Mouse (Mus musculus) limb, embryonic 14.5 days (tissue): ENCODE results near the gene Gprin3. TPM values are rescaled to one million over a fixed set of nuclear protein-coding genes. Genes with fewer than 3 reads are reported as not detected.

Source experiments
- ATAC-seq: fragments of 200-750 bp; cut with Nextera tagmentation; 2 replicates; pipeline ENCODE4 v1.8.0; 2017; ENCODE audit warnings: low read depth, moderate number of reproducible peaks, moderate TSS enrichment; ENCODE audit not compliant: low FRiP score
- DNase-seq: peaks from one replicate; pipeline ENCODE4 v3.0.0-alpha.2; 2015; ENCODE audit warnings: low spot score
- H3K27ac ChIP-seq: fragments of 300-500 bp; sonication (generic); replicated peaks from 2 replicates; pipeline ENCODE4 v1.5.1; 2014; ENCODE audit warnings: low read depth, mild to moderate bottlenecking, low read length, moderate library complexity, mixed read lengths
- H3K27me3 ChIP-seq: fragments of 300-500 bp; sonication (generic); 2 replicates; pipeline ENCODE4 v1.6.1; 2014; ENCODE audit warnings: low read length, mixed read lengths; ENCODE audit not compliant: control insufficient read depth, insufficient read depth
- H3K36me3 ChIP-seq: fragments of 300-500 bp; sonication (generic); 2 replicates; pipeline ENCODE4 v1.6.1; 2014; ENCODE audit warnings: mild to moderate bottlenecking, low read length, moderate library complexity, mixed read lengths; ENCODE audit not compliant: control insufficient read depth, insufficient read depth
- H3K4me1 ChIP-seq: fragments of 300-500 bp; sonication (generic); 2 replicates; pipeline ENCODE4 v1.6.1; 2014; ENCODE audit warnings: antibody characterized with exemption, low read length, mixed read lengths; ENCODE audit not compliant: control insufficient read depth, insufficient read depth
- H3K4me2 ChIP-seq: fragments of 300-500 bp; sonication (generic); replicated peaks from 2 replicates; pipeline ENCODE4 v1.6.1; 2014; ENCODE audit warnings: low read depth, mild to moderate bottlenecking, low read length, moderate library complexity; ENCODE audit not compliant: severe bottlenecking
- H3K4me3 ChIP-seq: fragments of 300-500 bp; sonication (generic); replicated peaks from 2 replicates; pipeline ENCODE4 v1.5.1; 2014; ENCODE audit warnings: low read length
- H3K9ac ChIP-seq: fragments of 300-500 bp; sonication (generic); 2 replicates; pipeline ENCODE4 v1.6.1; 2014; ENCODE audit warnings: mild to moderate bottlenecking, low read depth, low read length, moderate library complexity; ENCODE audit not compliant: severe bottlenecking
- H3K9me3 ChIP-seq: fragments of 300-500 bp; sonication (generic); 2 replicates; pipeline ENCODE4 v1.6.1; 2016; ENCODE audit warnings: low read length; ENCODE audit not compliant: control insufficient read depth
- POLR2A ChIP-seq: fragments of 200-500 bp; IDR thresholded peaks from 2 replicates; pipeline ENCODE4 v1.8.0; 2012; ENCODE audit warnings: inconsistent platforms, mild to moderate bottlenecking, moderate library complexity, borderline replicate concordance; ENCODE audit not compliant: insufficient read depth, insufficient read length; ENCODE audit errors: extremely low read depth
- WGBS: fragments of 180-500 bp; shearing (Covaris S2); extraction: QIAGEN DNeasy Blood & Tissue Kit; methylation state at CpG from one replicate; pipeline ENCODE4 v1.1.7; 2014; 5-methylcytosine and 5-hydroxymethylcytosine counted together
- polyA plus RNA-seq, 2 experiments: library from polyadenylated mRNA; depleted of rRNA in 1 of 2; stranded (reverse) in 1 of 2; unstranded in 1 of 2; fragments of >200 nt; fragmentation: Nextera tagmentation in 1 of 2; extraction: Ambion mirVana in 1 of 2; gene quantifications; 2 replicates each; pipeline versions ENCODE4 v1.2.1 to v1.2.3; 2012 to 2014

Gprin3 gene
- polyA plus RNA-seq, 2 experiments = 0.28 to 1.2 TPM

DNA sequence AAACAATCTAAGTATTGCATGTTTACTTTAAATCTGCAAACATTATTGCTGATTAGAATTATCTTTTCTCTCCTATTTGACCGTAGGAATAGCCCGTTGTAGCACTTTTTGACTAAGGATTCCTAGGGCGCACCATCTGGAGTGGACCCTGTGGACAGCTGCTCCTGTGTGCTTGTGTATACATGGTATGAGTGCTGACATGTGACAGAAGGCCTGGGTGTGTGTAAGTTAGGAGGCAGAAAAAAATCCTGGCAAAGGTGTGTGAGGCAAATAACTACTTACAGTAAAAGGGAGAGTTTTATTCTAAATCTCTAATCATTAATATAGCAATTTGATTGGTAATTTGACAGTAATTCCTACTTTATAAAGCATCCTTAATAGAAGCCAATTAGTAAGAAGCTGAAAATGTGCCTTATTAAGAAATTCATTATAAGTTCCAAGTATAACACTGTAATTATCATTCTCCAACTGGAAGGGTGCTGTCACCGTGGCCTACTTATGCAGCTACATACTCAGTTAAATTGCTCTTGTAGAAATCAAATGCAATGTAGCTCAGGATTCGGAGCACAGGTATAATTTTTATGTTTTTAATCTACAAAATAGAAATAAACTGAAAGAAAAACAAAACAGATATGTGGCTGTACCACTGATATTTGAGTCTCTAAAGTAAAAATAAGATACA, 74.8 kb downstream of the Gprin3 start:
- no peak for DNase-seq
- TF ChIP-seq POLR2A = no peak
- WGBS = 83% methylated on average over 5 of the region's 5 CpGs
- Histone ChIP-seq H3K9ac (no peak overlapping the region), H3K36me3 (no peaks in the 10 kb centered on the region), H3K27ac (no peak overlapping the region), H3K4me2 (no peak overlapping the region), H3K9me3 (no peaks in the 10 kb centered on the region), H3K4me3 (no peak overlapping the region), H3K27me3 (no peaks in the 10 kb centered on the region), H3K4me1 (no peaks in the 10 kb centered on the region)
- no peak for ATAC-seq

DNA sequence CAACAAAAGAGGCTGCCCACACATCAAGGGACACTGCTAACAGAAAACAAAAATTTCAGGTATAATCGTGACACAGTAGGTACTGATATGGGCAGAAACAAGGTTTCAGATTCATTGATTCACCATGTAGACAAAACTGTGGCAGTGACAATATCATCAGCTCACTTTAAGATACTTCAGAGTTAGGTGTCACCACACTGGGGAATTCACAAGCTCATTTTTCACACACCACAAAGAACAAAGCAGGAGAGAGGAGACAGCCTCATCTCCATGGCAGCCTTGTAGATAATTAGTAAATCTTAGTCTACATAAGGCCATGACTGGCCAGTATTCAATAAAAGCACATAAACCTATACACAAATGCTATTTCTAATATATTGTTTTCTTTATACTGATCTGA, 77.4 kb downstream of the Gprin3 start:
- no peaks in the 10 kb centered on the region for H3K9me3 ChIP-seq
- H3K27ac ChIP-seq = no peak overlapping the region
- WGBS = 75% methylated on average over 1 of the region's 1 CpGs
- TF ChIP-seq POLR2A = no peak
- H3K27me3 ChIP-seq = no peaks in the 10 kb centered on the region
- H3K36me3 ChIP-seq = no peaks in the 10 kb centered on the region
- no peak for ATAC-seq
- H3K4me3 ChIP-seq = no peak overlapping the region
- H3K9ac ChIP-seq = no peak overlapping the region
- no peak for DNase-seq
- no peak overlapping the region for H3K4me2 ChIP-seq
- no peaks in the 10 kb centered on the region for H3K4me1 ChIP-seq

DNA sequence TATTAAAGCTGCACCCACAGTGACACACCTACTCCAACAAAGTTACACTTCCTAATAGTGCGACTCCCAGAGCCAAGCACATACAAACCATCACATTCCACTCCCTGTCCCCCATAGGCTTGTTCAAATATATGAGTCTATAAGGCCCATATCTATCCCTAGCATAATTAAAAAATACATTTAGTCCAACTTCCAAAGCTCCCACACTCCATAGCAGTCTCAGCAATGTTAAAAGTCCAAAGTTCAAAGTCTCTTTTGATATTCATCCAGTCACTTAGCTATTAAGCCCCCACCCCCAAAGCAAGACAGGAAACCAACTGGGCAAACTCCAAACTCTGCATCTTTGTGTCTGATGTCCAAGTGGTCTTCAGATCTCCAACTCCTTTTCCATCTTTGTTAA, 84.9 kb downstream of the Gprin3 start:
- no peak overlapping the region for H3K27ac ChIP-seq
- no peak overlapping the region for H3K9ac ChIP-seq
- no peaks in the 10 kb centered on the region for H3K4me1 ChIP-seq
- no peaks in the 10 kb centered on the region for H3K9me3 ChIP-seq
- H3K36me3 ChIP-seq = no peaks in the 10 kb centered on the region
- no peak for TF ChIP-seq POLR2A
- DNase-seq (no peak), ATAC-seq (no peak)
- no peaks in the 10 kb centered on the region for H3K27me3 ChIP-seq
- 61% methylated on average over 1 of the region's 1 CpGs for WGBS
- H3K4me3 ChIP-seq = no peak overlapping the region
- no peak overlapping the region for H3K4me2 ChIP-seq

DNA sequence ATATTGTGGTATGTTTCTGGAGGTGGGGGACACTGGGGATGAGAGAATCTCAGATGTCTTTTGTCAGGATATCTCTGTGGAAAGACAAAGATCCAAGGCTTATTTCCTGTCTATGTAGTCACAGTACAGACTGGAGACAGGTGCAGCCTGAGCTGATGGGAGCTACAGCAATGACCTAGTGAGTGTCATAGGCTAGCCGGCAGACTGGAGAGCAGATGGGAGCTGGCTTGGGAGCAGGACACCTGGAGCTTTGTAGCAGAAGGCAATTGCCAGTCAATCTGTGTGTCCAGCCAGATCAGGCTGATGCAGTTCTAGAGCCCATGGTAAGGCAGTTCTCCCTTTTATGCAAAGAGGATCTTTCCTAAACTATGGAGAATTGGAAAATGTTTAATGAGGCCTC, 97.8 kb downstream of the Gprin3 start:
- H3K36me3 ChIP-seq = no peaks in the 10 kb centered on the region
- ATAC-seq (no peak), DNase-seq (no peak)
- no peaks in the 10 kb centered on the region for H3K27me3 ChIP-seq
- 64% methylated on average over 1 of the region's 1 CpGs for WGBS
- no peaks in the 10 kb centered on the region for H3K9me3 ChIP-seq
- no peak overlapping the region for H3K4me3 ChIP-seq
- no peak overlapping the region for H3K9ac ChIP-seq
- no peak overlapping the region for H3K4me2 ChIP-seq
- no peak for TF ChIP-seq POLR2A
- no peak overlapping the region for H3K27ac ChIP-seq
- no peaks in the 10 kb centered on the region for H3K4me1 ChIP-seq

DNA sequence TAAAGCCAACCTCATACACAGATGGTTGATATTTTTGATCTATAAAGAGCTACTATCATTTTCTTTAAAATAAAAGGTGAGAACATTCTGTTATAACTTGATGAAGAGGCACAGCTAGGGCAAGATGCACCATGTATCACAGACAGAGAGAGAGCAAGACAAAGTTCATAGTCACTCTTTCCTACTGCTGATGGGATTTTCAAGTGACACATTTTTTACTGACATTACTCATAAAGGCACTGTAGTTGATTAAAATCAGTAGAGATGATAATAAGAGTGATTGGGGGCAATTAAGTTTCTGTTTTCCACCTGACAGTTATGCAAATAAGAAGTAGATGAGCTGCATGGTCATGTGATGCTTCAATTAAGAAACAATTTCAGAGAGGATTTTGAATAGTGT, 110.2 kb downstream of the Gprin3 start:
- no peaks in the 10 kb centered on the region for H3K36me3 ChIP-seq
- H3K27me3 ChIP-seq = no peaks in the 10 kb centered on the region
- TF ChIP-seq POLR2A = no peak
- DNase-seq (no peak), ATAC-seq (no peak)
- no peak overlapping the region for H3K4me3 ChIP-seq
- no peaks in the 10 kb centered on the region for H3K4me1 ChIP-seq
- no peaks in the 10 kb centered on the region for H3K9me3 ChIP-seq
- no peak overlapping the region for H3K27ac ChIP-seq
- no peak overlapping the region for H3K9ac ChIP-seq
- no peak overlapping the region for H3K4me2 ChIP-seq

DNA sequence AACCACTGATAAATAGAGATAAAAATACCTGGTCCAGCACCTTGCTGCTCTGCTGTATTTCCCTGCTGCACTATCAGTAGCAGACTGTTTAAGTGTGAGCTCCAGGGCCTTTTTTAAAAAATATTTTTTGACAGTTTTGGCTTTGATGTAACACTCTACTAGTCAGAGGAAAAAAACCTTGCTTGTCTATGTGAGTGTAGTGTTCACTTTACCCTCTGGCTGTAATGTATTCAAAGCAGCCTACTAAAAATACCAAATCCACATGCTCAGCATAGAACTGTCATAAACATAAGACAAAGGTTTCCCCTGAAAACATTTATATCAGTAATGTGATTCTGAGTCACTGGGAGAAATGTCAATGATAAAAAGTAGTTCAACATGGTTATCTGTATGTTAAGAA, 111.0 kb downstream of the Gprin3 start:
- H3K9ac ChIP-seq = no peak overlapping the region
- H3K4me2 ChIP-seq = no peak overlapping the region
- H3K36me3 ChIP-seq = no peaks in the 10 kb centered on the region
- H3K4me1 ChIP-seq = no peaks in the 10 kb centered on the region
- H3K9me3 ChIP-seq = no peaks in the 10 kb centered on the region
- H3K4me3 ChIP-seq = no peak overlapping the region
- no peak for TF ChIP-seq POLR2A
- no peak for DNase-seq
- ATAC-seq = no peak
- no peaks in the 10 kb centered on the region for H3K27me3 ChIP-seq
- no peak overlapping the region for H3K27ac ChIP-seq
